Mouse (Mus musculus): ENCODE data around the gene Vps54. TPM values are rescaled to one million over a fixed set of nuclear protein-coding genes. Genes with fewer than 3 reads are reported as not detected.

Vps54 gene
- polyA plus RNA-seq, 1 experiment from 2014 or later, result 10.3 TPM

GRCm38 (mm10) chr11:21221396-21221795 is 17.7 kb upstream of the Vps54 start:
- no peak overlapping the region for H3K4me2 ChIP-seq (ENCODE audit: low read length)
- no peak overlapping the region for H3K27ac ChIP-seq (ENCODE audit: low read length)
- H3K4me3 ChIP-seq (ENCODE audit: low read depth, low read length), result no peak overlapping the region
- no peaks in the 10 kb centered on the region for H3K27me3 ChIP-seq (ENCODE audit: control insufficient read depth, insufficient read depth, low read depth, low read length)
- WGBS, result 87% methylated on average over 2 of the region's 2 CpGs
- no peak overlapping the region for H3K9ac ChIP-seq (ENCODE audit: low read depth, low read length)
- H3K36me3 ChIP-seq (ENCODE audit: control insufficient read depth, insufficient read depth, low read length), result no peaks in the 10 kb centered on the region
- no peak for ATAC-seq
- no peaks in the 10 kb centered on the region for H3K4me1 ChIP-seq (ENCODE audit: control insufficient read depth, insufficient read depth, low read length)
- H3K9me3 ChIP-seq (replicated peaks; ENCODE audit: control insufficient read depth, low read length, poor library complexity, severe bottlenecking), result no peaks in the 10 kb centered on the region

GRCm38 (mm10) chr11:21222606-21223207 is 16.4 kb upstream of the Vps54 start:
- Histone ChIP-seq H3K4me1 (ENCODE audit: control insufficient read depth, insufficient read depth, low read length) (no peaks in the 10 kb centered on the region), H3K4me3 (ENCODE audit: low read depth, low read length) (no peak overlapping the region)

GRCm38 (mm10) chr11:21223539-21223938 is 15.5 kb upstream of the Vps54 start:
- 93% methylated on average over 3 of the region's 3 CpGs for WGBS
- Histone ChIP-seq H3K4me1 (ENCODE audit: control insufficient read depth, insufficient read depth, low read length) (no peaks in the 10 kb centered on the region), H3K9ac (ENCODE audit: low read depth, low read length) (no peak overlapping the region), H3K4me3 (ENCODE audit: low read depth, low read length) (no peak overlapping the region), H3K4me2 (ENCODE audit: low read length) (no peak overlapping the region), H3K27ac (ENCODE audit: low read length) (no peak overlapping the region), H3K36me3 (ENCODE audit: control insufficient read depth, insufficient read depth, low read length) (no peaks in the 10 kb centered on the region), H3K27me3 (ENCODE audit: control insufficient read depth, insufficient read depth, low read depth, low read length) (no peaks in the 10 kb centered on the region), H3K9me3 (replicated peaks; ENCODE audit: control insufficient read depth, low read length, poor library complexity, severe bottlenecking) (no peaks in the 10 kb centered on the region)
- ATAC-seq, result no peak

More at GRCm38 (mm10) chr11:21222606-21223207, 16.4 kb upstream of the Vps54 start:
- Histone ChIP-seq H3K4me2 (ENCODE audit: low read length) (no peak overlapping the region), H3K27me3 (ENCODE audit: control insufficient read depth, insufficient read depth, low read depth, low read length) (no peaks in the 10 kb centered on the region), H3K36me3 (ENCODE audit: control insufficient read depth, insufficient read depth, low read length) (no peaks in the 10 kb centered on the region), H3K27ac (ENCODE audit: low read length) (no peak overlapping the region), H3K9me3 (replicated peaks; ENCODE audit: control insufficient read depth, low read length, poor library complexity, severe bottlenecking) (no peaks in the 10 kb centered on the region), H3K9ac (ENCODE audit: low read depth, low read length) (no peak overlapping the region)
- 91% methylated on average over 4 of the region's 4 CpGs for WGBS
- ATAC-seq, result no peak

GRCm38 (mm10) chr11:21224041-21224440 is 15.0 kb upstream of the Vps54 start:
- H3K27me3 ChIP-seq (ENCODE audit: control insufficient read depth, insufficient read depth, low read depth, low read length), result no peaks in the 10 kb centered on the region
- no peak overlapping the region for H3K9ac ChIP-seq (ENCODE audit: low read depth, low read length)
- H3K4me2 ChIP-seq (ENCODE audit: low read length), result no peak overlapping the region
- H3K4me1 ChIP-seq (ENCODE audit: control insufficient read depth, insufficient read depth, low read length), result no peaks in the 10 kb centered on the region
- no peak overlapping the region for H3K4me3 ChIP-seq (ENCODE audit: low read depth, low read length)
- WGBS, result 87% methylated on average over 6 of the region's 6 CpGs
- H3K27ac ChIP-seq (ENCODE audit: low read length), result no peak overlapping the region
- ATAC-seq, result no peak
- no peaks in the 10 kb centered on the region for H3K9me3 ChIP-seq (replicated peaks; ENCODE audit: control insufficient read depth, low read length, poor library complexity, severe bottlenecking)
- no peaks in the 10 kb centered on the region for H3K36me3 ChIP-seq (ENCODE audit: control insufficient read depth, insufficient read depth, low read length)

GRCm38 (mm10) chr11:21224446-21224845 is 14.6 kb upstream of the Vps54 start:
- Histone ChIP-seq H3K4me1 (ENCODE audit: control insufficient read depth, insufficient read depth, low read length) (no peaks in the 10 kb centered on the region), H3K27me3 (ENCODE audit: control insufficient read depth, insufficient read depth, low read depth, low read length) (no peaks in the 10 kb centered on the region), H3K9ac (ENCODE audit: low read depth, low read length) (no peak overlapping the region), H3K4me2 (ENCODE audit: low read length) (no peak overlapping the region), H3K27ac (ENCODE audit: low read length) (no peak overlapping the region), H3K9me3 (replicated peaks; ENCODE audit: control insufficient read depth, low read length, poor library complexity, severe bottlenecking) (no peaks in the 10 kb centered on the region), H3K4me3 (ENCODE audit: low read depth, low read length) (no peak overlapping the region), H3K36me3 (ENCODE audit: control insufficient read depth, insufficient read depth, low read length) (no peaks in the 10 kb centered on the region)
- ATAC-seq, result no peak

- no peaks in the 10 kb centered on the region for H3K36me3 ChIP-seq (ENCODE audit: control insufficient read depth, insufficient read depth, low read length)
- no peaks in the 10 kb centered on the region for H3K4me1 ChIP-seq (ENCODE audit: control insufficient read depth, insufficient read depth, low read length)
- H3K9ac ChIP-seq (ENCODE audit: low read depth, low read length), result no peak overlapping the region
- no peak overlapping the region for H3K27ac ChIP-seq (ENCODE audit: low read length)
- no peaks in the 10 kb centered on the region for H3K27me3 ChIP-seq (ENCODE audit: control insufficient read depth, insufficient read depth, low read depth, low read length)
- H3K4me2 ChIP-seq (ENCODE audit: low read length), result no peak overlapping the region
- H3K4me3 ChIP-seq (ENCODE audit: low read depth, low read length), result no peak overlapping the region
- H3K9me3 ChIP-seq (replicated peaks; ENCODE audit: control insufficient read depth, low read length, poor library complexity, severe bottlenecking), result no peaks in the 10 kb centered on the region
- ATAC-seq, result no peak
Observed at GRCm38 (mm10) chr11:21224983-21225382, 14.1 kb upstream of the Vps54 start.

- no peak for ATAC-seq
- Histone ChIP-seq H3K4me3 (ENCODE audit: low read depth, low read length) (no peak overlapping the region), H3K36me3 (ENCODE audit: control insufficient read depth, insufficient read depth, low read length) (no peaks in the 10 kb centered on the region), H3K9me3 (replicated peaks; ENCODE audit: control insufficient read depth, low read length, poor library complexity, severe bottlenecking) (0 out of 2 replicates have a peak, but pooled peaks cover 2% of the 10 kb centered on the region), H3K9ac (ENCODE audit: low read depth, low read length) (no peak overlapping the region), H3K27ac (ENCODE audit: low read length) (no peak overlapping the region), H3K27me3 (ENCODE audit: control insufficient read depth, insufficient read depth, low read depth, low read length) (no peaks in the 10 kb centered on the region), H3K4me2 (ENCODE audit: low read length) (no peak overlapping the region), H3K4me1 (ENCODE audit: control insufficient read depth, insufficient read depth, low read length) (peaks cover 10% of the 10 kb centered on the region)
Observed at GRCm38 (mm10) chr11:21235381-21235780, 3.7 kb upstream of the Vps54 start.

- 68% methylated on average over 2 of the region's 2 CpGs for WGBS
- no peaks in the 10 kb centered on the region for H3K27me3 ChIP-seq (ENCODE audit: control insufficient read depth, insufficient read depth, low read depth, low read length)
- ATAC-seq, result no peak
Observed at GRCm38 (mm10) chr11:21235821-21236220, 3.3 kb upstream of the Vps54 start.

GRCm38 (mm10) chr11:21236996-21237395 is 2.1 kb upstream of the Vps54 start:
- H3K27ac ChIP-seq (ENCODE audit: low read length), result no peak overlapping the region
- 90% methylated on average over 4 of the region's 4 CpGs for WGBS

More at GRCm38 (mm10) chr11:21235821-21236220, 3.3 kb upstream of the Vps54 start:
- Histone ChIP-seq H3K4me1 (ENCODE audit: control insufficient read depth, insufficient read depth, low read length) (peaks cover 13% of the 10 kb centered on the region), H3K9me3 (replicated peaks; ENCODE audit: control insufficient read depth, low read length, poor library complexity, severe bottlenecking) (0 out of 2 replicates have a peak, but pooled peaks cover 2% of the 10 kb centered on the region), H3K36me3 (ENCODE audit: control insufficient read depth, insufficient read depth, low read length) (no peaks in the 10 kb centered on the region), H3K27ac (ENCODE audit: low read length) (no peak overlapping the region), H3K4me2 (ENCODE audit: low read length) (no peak overlapping the region), H3K9ac (ENCODE audit: low read depth, low read length) (no peak overlapping the region), H3K4me3 (ENCODE audit: low read depth, low read length) (no peak overlapping the region)

More at GRCm38 (mm10) chr11:21236996-21237395, 2.1 kb upstream of the Vps54 start:
- peaks cover 19% of the 10 kb centered on the region for H3K4me1 ChIP-seq (ENCODE audit: control insufficient read depth, insufficient read depth, low read length)
- H3K9ac ChIP-seq (ENCODE audit: low read depth, low read length), result no peak overlapping the region
- H3K4me2 ChIP-seq (ENCODE audit: low read length), result no peak overlapping the region
- H3K4me3 ChIP-seq (ENCODE audit: low read depth, low read length), result no peak overlapping the region
- H3K27me3 ChIP-seq (ENCODE audit: control insufficient read depth, insufficient read depth, low read depth, low read length), result no peaks in the 10 kb centered on the region
- H3K36me3 ChIP-seq (ENCODE audit: control insufficient read depth, insufficient read depth, low read length), result no peaks in the 10 kb centered on the region
- H3K9me3 ChIP-seq (replicated peaks; ENCODE audit: control insufficient read depth, low read length, poor library complexity, severe bottlenecking), result 0 out of 2 replicates have a peak, but pooled peaks cover 2% of the 10 kb centered on the region
- no peak for ATAC-seq

Measured in midbrain, embryonic 16.5 days (tissue).